Mouse (Mus musculus) liver, embryonic 16.5 days (tissue): ENCODE results near the gene Pcdh11x. TPM values are rescaled to one million over a fixed set of nuclear protein-coding genes. Genes with fewer than 3 reads are reported as not detected.
"Not testable (repeated sequence)": the region's sequence is repeated elsewhere in the genome, so short reads cannot be mapped to it uniquely, and the experiment has no call there.

Experiments
- ATAC-seq: fragments of 200-750 bp; cut with Nextera tagmentation; 2 replicates; pipeline ENCODE4 v1.8.0; 2017; ENCODE audit warnings: low read depth, mild to moderate bottlenecking, moderate number of reproducible peaks, moderate library complexity
- H3K27ac ChIP-seq: fragments of 300-500 bp; sonication (generic); 2 replicates; pipeline ENCODE4 v1.5.1; 2014; ENCODE audit warnings: mild to moderate bottlenecking, low read length
- H3K27me3 ChIP-seq: fragments of 300-500 bp; sonication (generic); 2 replicates; pipeline ENCODE4 v1.6.1; 2014; ENCODE audit warnings: low read depth, low read length, mixed read lengths; ENCODE audit not compliant: control insufficient read depth, insufficient read depth
- H3K36me3 ChIP-seq: fragments of 300-500 bp; sonication (generic); 2 replicates; pipeline ENCODE4 v1.6.1; 2014; ENCODE audit warnings: mild to moderate bottlenecking; ENCODE audit not compliant: control insufficient read depth, insufficient read depth
- H3K4me1 ChIP-seq: fragments of 300-500 bp; sonication (generic); 2 replicates; pipeline ENCODE4 v1.6.1; 2014; ENCODE audit warnings: low read depth, low read length, mixed read lengths; ENCODE audit not compliant: control insufficient read depth
- H3K4me2 ChIP-seq: fragments of 300-500 bp; sonication (generic); 2 replicates; pipeline ENCODE4 v1.6.1; 2014; ENCODE audit warnings: low read depth, low read length, mixed read lengths
- H3K4me3 ChIP-seq: fragments of 300-500 bp; sonication (generic); 2 replicates; pipeline ENCODE4 v1.5.1; 2014; ENCODE audit warnings: low read depth, mild to moderate bottlenecking, low read length
- H3K9ac ChIP-seq: fragments of 300-500 bp; sonication (generic); 2 replicates; pipeline ENCODE4 v1.6.1; 2014; ENCODE audit warnings: low read depth, low read length
- H3K9me3 ChIP-seq: fragments of 300-500 bp; sonication (generic); replicated peaks from 2 replicates; pipeline ENCODE4 v1.6.1; 2016; ENCODE audit warnings: low read length; ENCODE audit not compliant: control insufficient read depth
- WGBS: fragments of 180-500 bp; shearing (Covaris S2); extraction: QIAGEN DNeasy Blood & Tissue Kit; methylation state at CpG from one replicate; pipeline ENCODE4 v1.1.7; 2014; ENCODE audit not compliant: insufficient replicate concordance; 5-methylcytosine and 5-hydroxymethylcytosine counted together
- polyA plus RNA-seq: library from polyadenylated mRNA; unstranded; fragments of >200 nt; fragmentation: Nextera tagmentation; extraction: Ambion mirVana; gene quantifications from 2 replicates; pipeline ENCODE4 v1.2.1, GENCODE M21; 2015

The Pcdh11x gene
- polyA plus RNA-seq, 1 experiment from 2014 or later: 0.05 TPM

DNA sequence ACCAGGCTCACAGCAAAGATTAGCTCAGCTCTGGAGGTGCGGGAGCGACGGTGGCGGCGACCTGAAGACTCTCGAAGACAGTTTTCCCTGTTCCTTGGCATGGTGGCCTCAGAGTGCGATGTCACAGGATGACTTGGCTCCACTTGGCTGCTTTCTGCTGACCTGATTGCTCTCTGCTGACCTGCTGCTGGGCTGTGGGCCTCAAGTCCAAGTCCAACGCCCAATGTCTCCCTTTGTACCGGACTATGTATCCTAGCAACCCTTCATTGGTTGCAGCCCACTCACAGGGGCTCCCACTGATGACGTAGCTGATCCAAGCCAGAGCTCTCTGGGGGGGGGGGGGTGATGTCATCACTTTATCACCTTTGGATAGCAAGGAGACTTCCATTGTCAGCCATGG lies 22.9 kb downstream of the Pcdh11x start, which contains the start of gene H2afb3:
Gene H2afb3 (minus strand): TSS at position 101 of the 400 bp plus-strand sequence.
- 69% methylated on average over 7 of the region's 10 CpGs for WGBS
- ATAC-seq, H3K4me1 ChIP-seq: not testable (repeated sequence)

DNA sequence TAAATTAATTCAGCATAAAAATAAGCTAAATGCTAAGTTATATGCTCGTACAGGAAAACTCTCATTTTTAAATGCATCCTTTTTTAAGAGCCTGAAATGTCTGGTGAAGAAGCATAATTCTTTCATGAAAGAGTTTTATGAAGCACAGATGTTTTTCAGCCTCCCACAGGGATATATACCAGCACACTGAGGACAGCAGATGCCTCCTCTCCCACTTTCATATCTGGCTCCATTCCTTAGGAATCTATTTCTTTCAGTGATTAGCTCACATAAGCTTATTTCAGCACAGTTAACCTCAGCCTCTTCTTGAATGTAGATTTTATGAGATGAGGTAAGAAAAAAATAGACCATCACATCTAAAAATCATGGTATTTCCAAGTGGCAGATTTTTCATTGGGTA lies 176.2 kb downstream of the Pcdh11x start:
- Histone ChIP-seq H3K4me3 (no peak overlapping the region), H3K27me3 (no peaks in the 10 kb centered on the region), H3K27ac (no peak overlapping the region), H3K9me3 (no peaks in the 10 kb centered on the region), H3K4me2 (no peak overlapping the region), H3K4me1 (no peaks in the 10 kb centered on the region), H3K9ac (no peak overlapping the region), H3K36me3 (no peaks in the 10 kb centered on the region)
- no peak for ATAC-seq
- 62% methylated on average over 1 of the region's 1 CpGs for WGBS

More for the DNA sequence above, 22.9 kb downstream of the Pcdh11x start, which contains the start of gene H2afb3:
- not testable (repeated sequence) for H3K36me3 ChIP-seq, H3K9me3 ChIP-seq, H3K27ac ChIP-seq, H3K27me3 ChIP-seq, H3K9ac ChIP-seq, H3K4me2 ChIP-seq, H3K4me3 ChIP-seq

DNA sequence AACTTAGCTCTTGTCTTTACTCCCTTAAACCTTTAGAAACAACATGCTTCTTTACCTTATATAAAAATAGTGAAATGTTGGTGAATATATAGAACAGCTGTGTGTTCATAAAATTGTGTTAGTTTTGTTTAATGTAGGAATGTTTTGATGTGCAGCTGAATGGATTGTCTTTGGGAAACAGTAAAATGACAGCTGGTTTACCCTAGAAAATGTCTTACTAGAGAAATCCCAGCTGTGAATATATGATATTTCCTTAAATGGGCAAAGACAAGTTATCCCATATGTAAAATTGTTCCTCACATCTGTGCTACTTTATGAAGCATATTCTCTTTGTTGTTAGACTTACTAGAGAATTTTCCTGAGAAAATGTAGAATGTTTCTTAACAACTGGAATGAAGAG lies 196.4 kb downstream of the Pcdh11x start:
- no peak overlapping the region for H3K27ac ChIP-seq
- H3K4me1 ChIP-seq: no peaks in the 10 kb centered on the region
- no peaks in the 10 kb centered on the region for H3K36me3 ChIP-seq
- no peak for ATAC-seq
- H3K9ac ChIP-seq: no peak overlapping the region
- no peaks in the 10 kb centered on the region for H3K27me3 ChIP-seq
- no peak overlapping the region for H3K4me2 ChIP-seq
- no peaks in the 10 kb centered on the region for H3K9me3 ChIP-seq
- H3K4me3 ChIP-seq: no peak overlapping the region

DNA sequence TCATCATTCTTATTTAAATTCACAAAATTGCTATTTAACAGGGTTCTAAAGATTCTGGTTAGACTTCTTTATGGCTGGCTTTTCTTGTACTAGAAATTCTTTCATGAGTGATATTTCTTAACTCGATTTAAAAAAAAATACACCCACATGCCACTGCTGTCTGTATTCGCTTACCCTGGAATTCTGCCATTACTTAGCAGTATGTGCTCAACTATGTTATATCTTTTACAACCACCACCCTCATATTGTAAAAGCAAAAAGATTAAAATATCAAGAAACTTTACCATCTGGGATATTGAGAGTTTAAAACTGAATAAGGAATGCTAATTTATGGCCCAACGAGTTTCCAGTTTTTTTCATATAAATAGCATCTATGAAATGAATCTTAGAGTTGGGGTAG lies 234.9 kb downstream of the Pcdh11x start:
- Histone ChIP-seq H3K27me3 (no peaks in the 10 kb centered on the region), H3K9me3 (no peaks in the 10 kb centered on the region), H3K4me2 (no peak overlapping the region), H3K9ac (no peak overlapping the region), H3K4me1 (no peaks in the 10 kb centered on the region), H3K4me3 (no peak overlapping the region), H3K36me3 (no peaks in the 10 kb centered on the region), H3K27ac (no peak overlapping the region)
- no peak for ATAC-seq
- WGBS: 59% methylated on average over 3 of the region's 3 CpGs

- no peaks in the 10 kb centered on the region for H3K27me3 ChIP-seq
These were observed 309.2 kb downstream of the Pcdh11x start for GRCm38 (mm10) chrX:120599309-120599708.

DNA sequence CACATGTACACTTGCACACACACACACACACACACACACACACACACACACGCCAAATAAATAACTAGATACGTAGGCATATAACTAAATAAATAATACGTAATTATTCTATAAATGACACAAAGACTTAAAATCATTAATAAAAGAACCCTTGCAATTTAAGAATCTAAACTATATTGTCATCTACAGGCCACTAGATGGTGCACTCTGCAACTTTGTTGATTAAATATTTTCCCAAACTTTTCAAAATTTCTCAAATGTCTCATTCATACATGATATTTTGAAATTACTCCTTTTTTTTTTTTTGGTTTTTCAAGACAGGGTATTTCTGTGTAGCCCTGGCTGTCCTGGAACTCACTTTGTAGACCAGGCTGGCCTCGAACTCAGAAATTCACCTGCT lies 328.4 kb downstream of the Pcdh11x start:
- H3K4me2 ChIP-seq: no peak overlapping the region
- H3K27me3 ChIP-seq: no peaks in the 10 kb centered on the region
- WGBS: 50% methylated on average over 4 of the region's 4 CpGs
- H3K36me3 ChIP-seq: no peaks in the 10 kb centered on the region
- no peak overlapping the region for H3K9ac ChIP-seq
- no peak for ATAC-seq
- no peaks in the 10 kb centered on the region for H3K9me3 ChIP-seq
- H3K4me1 ChIP-seq: no peaks in the 10 kb centered on the region
- no peak overlapping the region for H3K4me3 ChIP-seq
- H3K27ac ChIP-seq: no peak overlapping the region

More at GRCm38 (mm10) chrX:120599309-120599708, 309.2 kb downstream of the Pcdh11x start:
- 75% methylated on average over 1 of the region's 1 CpGs for WGBS
- Histone ChIP-seq H3K36me3 (no peaks in the 10 kb centered on the region), H3K4me3 (no peak overlapping the region), H3K4me1 (no peaks in the 10 kb centered on the region), H3K4me2 (no peak overlapping the region), H3K9ac (no peak overlapping the region), H3K9me3 (no peaks in the 10 kb centered on the region), H3K27ac (no peak overlapping the region)
- no peak for ATAC-seq

GRCm38 (mm10) chrX:120670236-120670635 lies 380.2 kb downstream of the Pcdh11x start:
- not testable (repeated sequence) for H3K9ac ChIP-seq, H3K9me3 ChIP-seq, H3K4me3 ChIP-seq, H3K27me3 ChIP-seq, H3K4me2 ChIP-seq, ATAC-seq, H3K36me3 ChIP-seq, H3K27ac ChIP-seq, H3K4me1 ChIP-seq
- 67% methylated on average over 1 of the region's 1 CpGs for WGBS

- Histone ChIP-seq H3K4me3 (no peak overlapping the region), H3K27ac (no peak overlapping the region), H3K36me3 (no peaks in the 10 kb centered on the region), H3K4me1 (no peaks in the 10 kb centered on the region), H3K9me3 (no peaks in the 10 kb centered on the region), H3K4me2 (no peak overlapping the region), H3K27me3 (no peaks in the 10 kb centered on the region), H3K9ac (no peak overlapping the region)
- ATAC-seq: no peak
These were observed 444.1 kb downstream of the Pcdh11x start for GRCm38 (mm10) chrX:120734144-120734543.

GRCm38 (mm10) chrX:120735792-120736191 lies 445.7 kb downstream of the Pcdh11x start:
- Histone ChIP-seq H3K27ac (no peak overlapping the region), H3K36me3 (no peaks in the 10 kb centered on the region), H3K4me3 (no peak overlapping the region), H3K9ac (no peak overlapping the region), H3K4me2 (no peak overlapping the region), H3K27me3 (no peaks in the 10 kb centered on the region), H3K4me1 (no peaks in the 10 kb centered on the region), H3K9me3 (no peaks in the 10 kb centered on the region)
- no peak for ATAC-seq
- 13% methylated on average over 1 of the region's 1 CpGs for WGBS

- no peaks in the 10 kb centered on the region for H3K4me1 ChIP-seq
- H3K4me2 ChIP-seq: no peak overlapping the region
- H3K27ac ChIP-seq: no peak overlapping the region
- H3K36me3 ChIP-seq: no peaks in the 10 kb centered on the region
- no peak overlapping the region for H3K4me3 ChIP-seq
- no peak overlapping the region for H3K9ac ChIP-seq
- no peaks in the 10 kb centered on the region for H3K9me3 ChIP-seq
- no peak for ATAC-seq
- no peaks in the 10 kb centered on the region for H3K27me3 ChIP-seq
- 63% methylated on average over 3 of the region's 3 CpGs for WGBS
These were observed 654.5 kb downstream of the Pcdh11x start for GRCm38 (mm10) chrX:120944556-120944955.
